Mouse (Mus musculus) liver, embryonic 16.5 days (tissue): ENCODE results near the gene Farsb. TPM values are rescaled to one million over a fixed set of nuclear protein-coding genes. Genes with fewer than 3 reads are reported as not detected.

ENCODE experiments used
- ATAC-seq: fragments of 200-750 bp; cut with Nextera tagmentation; 2 replicates; pipeline ENCODE4 v1.8.0; 2017; ENCODE audit warnings: low read depth, mild to moderate bottlenecking, moderate number of reproducible peaks, moderate library complexity
- H3K27ac ChIP-seq: fragments of 300-500 bp; sonication (generic); 2 replicates; pipeline ENCODE4 v1.5.1; 2014; ENCODE audit warnings: mild to moderate bottlenecking, low read length
- H3K27me3 ChIP-seq: fragments of 300-500 bp; sonication (generic); 2 replicates; pipeline ENCODE4 v1.6.1; 2014; ENCODE audit warnings: low read depth, low read length, mixed read lengths; ENCODE audit not compliant: control insufficient read depth, insufficient read depth
- H3K36me3 ChIP-seq: fragments of 300-500 bp; sonication (generic); 2 replicates; pipeline ENCODE4 v1.6.1; 2014; ENCODE audit warnings: mild to moderate bottlenecking; ENCODE audit not compliant: control insufficient read depth, insufficient read depth
- H3K4me1 ChIP-seq: fragments of 300-500 bp; sonication (generic); 2 replicates; pipeline ENCODE4 v1.6.1; 2014; ENCODE audit warnings: low read depth, low read length, mixed read lengths; ENCODE audit not compliant: control insufficient read depth
- H3K4me2 ChIP-seq: fragments of 300-500 bp; sonication (generic); 2 replicates; pipeline ENCODE4 v1.6.1; 2014; ENCODE audit warnings: low read depth, low read length, mixed read lengths
- H3K4me3 ChIP-seq: fragments of 300-500 bp; sonication (generic); 2 replicates; pipeline ENCODE4 v1.5.1; 2014; ENCODE audit warnings: low read depth, mild to moderate bottlenecking, low read length
- H3K9ac ChIP-seq: fragments of 300-500 bp; sonication (generic); 2 replicates; pipeline ENCODE4 v1.6.1; 2014; ENCODE audit warnings: low read depth, low read length
- H3K9me3 ChIP-seq: fragments of 300-500 bp; sonication (generic); replicated peaks from 2 replicates; pipeline ENCODE4 v1.6.1; 2016; ENCODE audit warnings: low read length; ENCODE audit not compliant: control insufficient read depth
- WGBS: fragments of 180-500 bp; shearing (Covaris S2); extraction: QIAGEN DNeasy Blood & Tissue Kit; methylation state at CpG from one replicate; pipeline ENCODE4 v1.1.7; 2014; ENCODE audit not compliant: insufficient replicate concordance; 5-methylcytosine and 5-hydroxymethylcytosine counted together
- polyA plus RNA-seq: library from polyadenylated mRNA; unstranded; fragments of >200 nt; fragmentation: Nextera tagmentation; extraction: Ambion mirVana; gene quantifications from 2 replicates; pipeline ENCODE4 v1.2.1, GENCODE M21; 2015

The Farsb gene
- polyA plus RNA-seq, 1 experiment from 2014 or later, result 79.1 TPM

GRCm38 (mm10) chr1:78451070-78451854, 37.4 kb downstream of the Farsb start:
- 73% methylated on average over 12 of the region's 12 CpGs for WGBS
- Histone ChIP-seq H3K4me2 (no peak overlapping the region), H3K27me3 (no peaks in the 10 kb centered on the region), H3K36me3 (peaks cover 14% of the 10 kb centered on the region), H3K9ac (no peak overlapping the region), H3K4me1 (no peaks in the 10 kb centered on the region), H3K9me3 (no peaks in the 10 kb centered on the region), H3K4me3 (no peak overlapping the region), H3K27ac (no peak overlapping the region)
- no peak for ATAC-seq

GRCm38 (mm10) chr1:78448091-78448490, 40.6 kb downstream of the Farsb start:
- no peak overlapping the region for H3K4me3 ChIP-seq
- H3K9me3 ChIP-seq, result no peaks in the 10 kb centered on the region
- no peaks in the 10 kb centered on the region for H3K27me3 ChIP-seq
- H3K4me2 ChIP-seq, result no peak overlapping the region
- 67% methylated on average over 1 of the region's 1 CpGs for WGBS
- no peak for ATAC-seq
- H3K9ac ChIP-seq, result no peak overlapping the region
- H3K36me3 ChIP-seq, result peaks cover 13% of the 10 kb centered on the region
- no peak overlapping the region for H3K27ac ChIP-seq
- no peaks in the 10 kb centered on the region for H3K4me1 ChIP-seq

- H3K36me3 ChIP-seq, result peaks cover 16% of the 10 kb centered on the region
- ATAC-seq, result no peak
These were observed 42.0 kb downstream of the Farsb start for GRCm38 (mm10) chr1:78446742-78447141.

GRCm38 (mm10) chr1:78446232-78446631, 42.5 kb downstream of the Farsb start:
- no peak overlapping the region for H3K9ac ChIP-seq
- H3K4me1 ChIP-seq, result no peaks in the 10 kb centered on the region
- H3K9me3 ChIP-seq, result no peaks in the 10 kb centered on the region
- no peak overlapping the region for H3K27ac ChIP-seq
- ATAC-seq, result no peak
- H3K36me3 ChIP-seq, result peaks cover 16% of the 10 kb centered on the region
- 74% methylated on average over 8 of the region's 8 CpGs for WGBS
- no peaks in the 10 kb centered on the region for H3K27me3 ChIP-seq
- no peak overlapping the region for H3K4me2 ChIP-seq
- no peak overlapping the region for H3K4me3 ChIP-seq

More at GRCm38 (mm10) chr1:78446742-78447141, 42.0 kb downstream of the Farsb start:
- Histone ChIP-seq H3K4me1 (no peaks in the 10 kb centered on the region), H3K27ac (no peak overlapping the region), H3K4me2 (no peak overlapping the region), H3K9me3 (no peaks in the 10 kb centered on the region), H3K9ac (no peak overlapping the region), H3K27me3 (no peaks in the 10 kb centered on the region), H3K4me3 (no peak overlapping the region)
- 85% methylated on average over 6 of the region's 6 CpGs for WGBS

GRCm38 (mm10) chr1:78443056-78443455, 45.6 kb downstream of the Farsb start:
- H3K36me3 ChIP-seq, result peaks cover 16% of the 10 kb centered on the region

GRCm38 (mm10) chr1:78440716-78441115, 48.0 kb downstream of the Farsb start:
- peaks cover 16% of the 10 kb centered on the region for H3K36me3 ChIP-seq
- no peaks in the 10 kb centered on the region for H3K27me3 ChIP-seq
- 90% methylated on average over 8 of the region's 8 CpGs for WGBS
- no peak for ATAC-seq
- no peaks in the 10 kb centered on the region for H3K9me3 ChIP-seq
- H3K4me3 ChIP-seq, result no peak overlapping the region
- H3K4me2 ChIP-seq, result no peak overlapping the region
- H3K4me1 ChIP-seq, result no peaks in the 10 kb centered on the region
- H3K27ac ChIP-seq, result no peak overlapping the region
- no peak overlapping the region for H3K9ac ChIP-seq

More at GRCm38 (mm10) chr1:78443056-78443455, 45.6 kb downstream of the Farsb start:
- no peaks in the 10 kb centered on the region for H3K4me1 ChIP-seq
- whole genome bisulfite sequencing, result 83% methylated on average over 7 of the region's 7 CpGs
- no peak overlapping the region for H3K4me2 ChIP-seq
- H3K9me3 ChIP-seq, result no peaks in the 10 kb centered on the region
- no peak overlapping the region for H3K4me3 ChIP-seq
- H3K27me3 ChIP-seq, result no peaks in the 10 kb centered on the region
- ATAC-seq, result no peak
- no peak overlapping the region for H3K9ac ChIP-seq
- no peak overlapping the region for H3K27ac ChIP-seq

DNA sequence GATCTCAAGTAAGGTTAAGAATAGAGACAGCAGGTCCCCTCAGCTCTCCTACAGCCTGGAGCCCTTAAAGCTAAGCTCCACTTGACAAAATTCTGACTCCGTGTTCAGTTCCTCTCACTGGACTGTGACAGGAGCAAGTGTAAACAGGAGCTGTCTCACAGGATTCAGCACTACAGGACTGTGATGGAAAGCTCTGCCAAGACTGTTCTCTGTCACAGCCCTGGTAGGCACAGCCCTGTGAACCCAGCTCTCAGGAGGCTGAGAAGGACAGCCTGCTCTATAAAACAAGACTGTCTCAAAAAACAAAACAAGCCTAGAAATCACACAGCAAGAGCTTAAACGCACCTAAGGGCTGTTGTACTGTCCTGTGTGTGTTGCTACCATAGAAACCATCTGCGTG, 51.5 kb downstream of the Farsb start:
- Histone ChIP-seq H3K4me2 (no peak overlapping the region), H3K36me3 (no peaks in the 10 kb centered on the region; the same call in none of the 2 replicates), H3K9me3 (no peaks in the 10 kb centered on the region), H3K9ac (no peak overlapping the region), H3K27me3 (no peaks in the 10 kb centered on the region), H3K27ac (no peak overlapping the region), H3K4me1 (no peaks in the 10 kb centered on the region), H3K4me3 (no peak overlapping the region)
- no peak for ATAC-seq
- 75% methylated on average over 3 of the region's 3 CpGs for WGBS

DNA sequence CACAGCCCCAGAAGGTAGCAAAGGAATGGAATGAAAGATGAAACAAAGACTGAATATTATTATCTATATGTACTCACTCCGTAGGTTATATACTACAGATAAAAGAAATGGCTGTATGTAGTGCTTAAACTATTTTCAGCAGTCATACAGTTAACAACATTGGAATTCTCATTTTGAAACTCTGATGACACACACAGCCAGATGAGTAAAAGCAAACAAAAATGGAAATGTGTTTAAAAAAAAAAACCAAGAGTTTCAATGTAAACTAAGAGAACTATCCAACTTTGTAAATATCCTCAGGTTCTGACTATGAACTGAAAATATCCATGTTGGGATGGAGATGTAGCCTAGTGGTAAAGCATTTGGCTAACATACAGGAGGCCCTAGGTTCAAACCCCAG, 52.3 kb downstream of the Farsb start:
- Histone ChIP-seq H3K27ac (no peak overlapping the region), H3K27me3 (no peaks in the 10 kb centered on the region), H3K4me2 (no peak overlapping the region), H3K36me3 (no peaks in the 10 kb centered on the region; the same call in none of the 2 replicates), H3K9ac (no peak overlapping the region), H3K4me1 (no peaks in the 10 kb centered on the region), H3K4me3 (no peak overlapping the region), H3K9me3 (no peaks in the 10 kb centered on the region)
- 80% methylated on average over 1 of the region's 1 CpGs for WGBS
- no peak for ATAC-seq

DNA sequence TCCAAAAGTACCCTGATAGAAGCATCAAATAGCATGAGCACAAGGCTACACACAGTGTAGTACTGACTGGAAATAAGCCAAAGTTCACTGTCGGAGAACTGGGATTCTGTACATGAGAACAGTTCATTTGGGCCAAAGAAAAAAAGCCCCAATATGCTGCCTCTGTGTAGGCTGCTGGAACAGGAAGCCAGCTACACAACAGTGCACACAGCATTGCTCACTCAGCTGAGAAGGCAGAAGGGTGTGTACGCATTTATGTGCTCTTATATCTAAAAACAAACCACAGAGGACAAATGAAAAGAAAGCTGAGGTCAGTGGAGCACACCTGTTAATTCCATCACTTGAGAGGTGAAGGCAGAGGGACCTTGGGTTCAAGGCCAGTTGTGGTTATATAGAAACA, 52.7 kb downstream of the Farsb start:
- 71% methylated on average over 2 of the region's 2 CpGs for WGBS
- ATAC-seq, result no peak
- no peaks in the 10 kb centered on the region; the same call in none of the 2 replicates for H3K36me3 ChIP-seq
- H3K9me3 ChIP-seq, result no peaks in the 10 kb centered on the region
- H3K4me2 ChIP-seq, result no peak overlapping the region
- H3K27me3 ChIP-seq, result no peaks in the 10 kb centered on the region
- H3K4me1 ChIP-seq, result no peaks in the 10 kb centered on the region
- H3K4me3 ChIP-seq, result no peak overlapping the region
- H3K9ac ChIP-seq, result no peak overlapping the region
- no peak overlapping the region for H3K27ac ChIP-seq
